Mouse (Mus musculus) bone marrow macrophage, adult 2 months (primary cell): ENCODE data around the gene Bmp5.

ENCODE experiments used
- CTCF ChIP-seq: IDR thresholded peaks from 2 replicates; pipeline ENCODE4 v1.5.1; 2012; ENCODE audit warnings: low read depth, mild to moderate bottlenecking, low read length, moderate library complexity
- POLR2A ChIP-seq: IDR thresholded peaks from 2 replicates; pipeline ENCODE4 v1.6.1; 2012; ENCODE audit warnings: mild to moderate bottlenecking, low read depth, low read length, borderline replicate concordance

DNA sequence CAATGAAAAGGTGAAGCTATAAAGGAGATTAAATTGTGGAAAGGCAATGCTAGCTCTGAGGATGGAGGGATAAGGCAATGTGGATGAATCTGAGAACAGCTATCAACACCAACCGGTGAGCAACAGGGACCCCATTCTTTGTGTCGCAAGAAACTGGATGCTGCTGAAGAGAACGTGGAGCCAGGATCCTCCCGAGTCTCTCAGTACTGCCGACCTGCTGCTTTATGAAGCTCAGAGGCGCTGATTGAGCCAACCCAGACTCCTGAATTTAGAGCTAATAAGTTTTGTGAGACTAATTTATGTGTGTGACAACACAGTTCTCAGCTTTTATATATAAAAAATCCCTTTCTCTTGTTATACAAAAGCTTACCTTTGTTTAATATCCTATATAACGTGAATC lies 136.4 kb downstream of the Bmp5 start:
- TF ChIP-seq CTCF (no peak), POLR2A (no peak)
